Mouse (Mus musculus) myocyte (in vitro differentiated cells): ENCODE data around the gene Aldh1l1.

Source experiments
- CEBPB ChIP-seq: IDR thresholded peaks from 2 replicates; pipeline ENCODE4 v1.6.1; 2011; ENCODE audit warnings: mild to moderate bottlenecking, moderate library complexity; ENCODE audit not compliant: poor library complexity, insufficient read depth, severe bottlenecking
- E2F4 ChIP-seq: IDR thresholded peaks from one replicate; pipeline ENCODE4 v1.6.1; 2011; ENCODE audit warnings: mild to moderate bottlenecking, control low read depth, moderate library complexity; ENCODE audit not compliant: insufficient read depth
- MYOD1 ChIP-seq, 3 experiments: IDR thresholded peaks; one replicate each; pipeline ENCODE4 v1.6.1; 2011; ENCODE audit warnings: control low read depth in 2 of 3, low read depth in 2 of 3, mild to moderate bottlenecking in 2 of 3, moderate library complexity in 1 of 3; ENCODE audit not compliant: insufficient read length in 2 of 3, control insufficient read depth in 1 of 3
- POLR2A ChIP-seq: IDR thresholded peaks from one replicate; pipeline ENCODE4 v1.6.1; 2011; ENCODE audit warnings: low read depth, mild to moderate bottlenecking, control low read depth, moderate library complexity; ENCODE audit not compliant: insufficient read length

DNA sequence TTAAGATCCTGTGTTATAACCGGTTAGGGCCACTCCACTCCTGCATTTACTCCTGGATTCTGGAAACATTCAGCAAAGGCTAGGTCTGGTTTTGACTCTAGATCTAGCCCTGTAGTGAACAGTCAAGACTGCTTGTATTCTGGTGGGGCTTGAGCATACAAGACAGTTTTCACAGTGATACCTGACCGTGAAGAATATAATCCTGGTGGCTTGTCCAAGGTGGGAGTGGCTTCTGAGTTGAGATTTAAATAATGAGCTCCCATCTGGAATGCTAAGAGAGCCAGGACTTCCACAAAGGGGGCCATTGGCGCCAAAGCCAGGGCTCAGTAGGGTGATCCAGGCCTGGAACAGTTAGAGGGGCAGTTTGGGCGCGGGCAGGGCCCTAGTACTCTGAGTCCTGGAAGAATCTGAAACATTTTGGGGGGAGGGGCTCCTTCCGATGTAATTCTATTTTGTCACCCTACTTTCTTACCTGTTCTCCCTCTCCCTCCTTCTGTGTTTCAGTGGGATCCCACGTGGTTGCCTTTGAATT is 22.3 kb upstream of the Aldh1l1 start:
- TF ChIP-seq MYOD1 (IDR thresholded peaks at IDR 0.05; ENCODE audit: control insufficient read depth in 1 of 3, insufficient read length in 2 of 3, low read depth in 2 of 3) = no peak
- no peak for TF ChIP-seq POLR2A
- TF ChIP-seq CEBPB = no peak
- no peak for TF ChIP-seq E2F4
